Mouse (Mus musculus): ENCODE measurements at regions not wholly inside any gene's neighbourhood (a gene's known extent, or its start where the extent isn't known, plus 50 kb on each side); places are given as distances from the start of the nearest gene placed in this dataset.

DNA sequence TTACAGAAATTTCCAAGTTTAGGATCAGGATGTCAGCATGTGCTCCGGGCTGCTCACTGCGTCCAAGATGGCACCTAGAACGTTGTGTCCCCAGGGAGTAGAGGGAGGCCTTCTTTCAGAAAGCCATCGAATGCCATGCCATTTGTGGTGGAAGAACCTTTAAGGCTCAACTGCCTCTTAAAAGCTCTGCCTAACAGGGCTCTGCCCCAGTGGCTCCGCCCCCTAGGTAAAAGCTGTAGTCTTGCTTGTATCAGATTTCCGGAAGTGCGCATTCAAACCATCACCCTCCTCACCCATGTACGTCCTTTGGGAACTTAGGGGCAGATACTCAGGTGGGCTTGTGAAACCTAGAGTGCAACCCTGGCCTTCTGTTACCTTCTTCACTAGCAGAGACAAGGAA, 54.0 kb upstream of the Psmd7 start:
- DNase-seq (ENCODE audit: low spot score), result no peak

DNA sequence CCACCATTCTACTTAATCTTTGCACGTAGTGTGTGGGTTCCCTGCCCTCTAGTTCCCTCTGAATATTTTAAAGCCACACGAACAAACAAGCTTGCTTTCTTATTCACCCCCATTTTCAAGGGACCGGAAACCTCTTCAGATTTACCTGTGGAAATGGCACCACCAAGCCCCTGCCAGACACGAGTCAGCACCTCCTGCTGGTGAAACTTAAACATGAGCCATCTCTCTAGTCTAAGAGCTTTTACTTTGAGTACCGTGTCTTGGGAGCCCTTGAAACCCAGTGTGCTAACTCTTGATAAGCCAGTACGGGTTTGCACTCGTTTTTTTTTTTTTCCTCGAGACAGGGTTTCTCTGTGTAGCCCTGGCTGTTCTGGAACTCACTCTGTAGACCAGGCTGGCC, 59.7 kb upstream of the Psmd7 start:
- no peak for DNase-seq (ENCODE audit: low spot score)

DNA sequence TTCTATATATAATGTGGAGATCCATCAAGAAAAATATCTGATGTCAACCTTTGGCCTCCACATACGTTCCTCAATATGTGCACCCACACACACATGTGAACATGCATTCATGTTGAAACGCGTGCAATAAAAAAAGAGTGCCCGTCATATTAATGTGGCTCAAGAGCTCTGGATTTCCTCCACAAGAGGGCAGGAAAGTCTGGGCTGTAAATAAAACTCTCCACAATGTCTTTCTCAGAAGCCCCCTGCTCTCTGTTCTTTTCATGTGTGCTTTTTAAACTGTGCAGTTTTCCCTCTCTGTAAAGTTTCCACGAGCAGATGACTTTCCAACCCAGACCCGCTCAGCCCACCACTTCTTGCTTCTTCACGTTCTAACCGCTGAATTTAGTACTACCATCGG, 62.0 kb upstream of the Psmd7 start:
- no peak for DNase-seq (ENCODE audit: low spot score)

DNA sequence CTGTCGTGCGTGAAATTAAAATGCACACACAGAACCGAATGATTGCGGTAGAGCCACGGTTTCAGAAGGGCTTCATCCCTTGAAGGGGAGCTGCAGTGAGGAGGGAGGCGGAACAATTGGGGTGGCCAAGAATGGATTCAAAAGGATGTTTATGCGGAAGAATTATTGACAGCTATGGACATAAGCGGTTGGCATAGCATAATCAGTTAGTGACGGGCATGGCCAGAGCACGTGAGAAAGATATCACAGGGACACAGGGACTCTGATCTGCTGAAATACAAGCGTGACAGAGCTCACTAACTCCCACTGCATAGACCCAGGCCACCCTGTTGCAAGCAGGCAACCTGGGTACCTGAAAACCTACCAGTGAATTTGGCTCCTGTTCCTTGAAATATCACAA, 63.2 kb upstream of the Psmd7 start:
- no peak for DNase-seq (ENCODE audit: low spot score)

DNA sequence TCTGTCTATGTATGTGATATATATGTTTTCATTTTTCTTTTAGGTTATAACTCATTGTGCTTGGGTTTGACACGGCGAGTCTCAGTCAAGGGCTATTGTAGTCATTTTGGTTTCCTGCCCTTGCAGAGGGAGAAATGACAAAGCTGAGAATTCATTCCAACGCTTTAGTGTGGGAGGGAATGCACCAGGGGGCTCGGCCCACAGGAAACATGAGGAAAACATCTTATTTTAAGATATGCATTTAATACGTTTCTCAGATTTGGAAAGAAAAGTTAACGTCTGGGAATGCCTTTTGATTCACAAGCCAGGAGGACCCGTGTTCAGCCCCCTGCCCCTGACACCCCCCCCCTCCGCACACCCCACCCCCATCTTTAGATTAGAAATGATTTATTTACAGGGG, 64.0 kb upstream of the Psmd7 start:
- no peak for DNase-seq (ENCODE audit: low spot score)

DNA sequence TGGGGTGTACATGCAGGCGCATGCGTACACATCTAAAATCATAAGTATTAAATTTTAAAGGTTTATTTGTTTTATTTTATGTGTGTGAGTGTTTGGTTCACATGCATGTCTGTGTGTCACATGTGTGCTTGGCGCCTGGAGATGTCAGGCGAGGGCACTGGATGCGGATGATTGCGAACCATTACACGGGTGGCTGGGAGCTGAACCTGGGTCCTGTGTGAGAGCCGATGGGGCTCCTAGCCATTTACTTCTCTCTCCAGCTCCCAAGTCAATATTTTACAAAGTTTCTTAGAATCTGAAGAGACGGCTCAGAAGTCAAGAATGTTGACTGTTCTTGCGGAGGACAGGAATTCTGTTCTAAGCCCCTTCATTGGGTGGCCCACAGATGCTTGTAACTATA, 65.4 kb upstream of the Psmd7 start:
- DNase-seq (ENCODE audit: low spot score), result no peak

DNA sequence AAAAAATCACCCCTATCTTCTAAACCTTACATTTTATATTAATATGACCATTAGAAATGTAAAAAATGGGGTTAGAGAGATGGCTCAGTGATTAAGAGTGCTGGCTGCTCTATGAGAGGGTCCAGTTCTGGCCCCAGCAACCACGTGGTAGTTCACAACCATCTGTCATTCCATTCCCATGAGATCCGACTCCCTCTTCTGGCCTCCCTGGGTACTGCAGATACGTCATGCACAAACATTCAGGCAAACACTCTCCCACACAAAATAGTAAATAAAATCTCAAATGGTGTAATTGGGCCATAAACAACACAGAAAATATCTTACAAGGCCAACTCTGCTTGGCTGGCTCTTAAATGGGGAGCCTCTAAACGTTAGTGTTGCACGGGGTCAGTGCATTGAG, 68.4 kb upstream of the Psmd7 start:
- no peak for DNase-seq (ENCODE audit: low spot score)

DNA sequence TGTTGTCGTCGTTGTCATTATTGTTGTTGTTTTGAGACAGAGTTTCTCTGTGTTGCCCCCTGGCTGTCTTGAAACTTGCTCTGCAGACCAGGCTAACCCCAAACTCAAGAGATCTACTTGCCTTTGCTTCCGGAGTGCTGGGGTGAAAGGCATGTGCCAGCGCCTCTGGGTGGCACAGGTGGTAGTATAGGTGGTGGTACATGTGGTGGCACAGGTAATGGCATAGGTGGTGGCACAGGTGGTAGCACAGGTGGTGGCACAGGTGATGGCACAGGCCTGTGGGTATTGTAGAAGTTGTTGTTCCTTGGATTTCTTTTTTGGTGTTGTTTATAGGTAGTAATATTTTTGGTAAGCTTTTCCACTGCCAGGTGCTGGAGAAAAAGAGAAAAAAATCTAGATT, 69.5 kb upstream of the Psmd7 start:
- no peak for DNase-seq (ENCODE audit: low spot score)

DNA sequence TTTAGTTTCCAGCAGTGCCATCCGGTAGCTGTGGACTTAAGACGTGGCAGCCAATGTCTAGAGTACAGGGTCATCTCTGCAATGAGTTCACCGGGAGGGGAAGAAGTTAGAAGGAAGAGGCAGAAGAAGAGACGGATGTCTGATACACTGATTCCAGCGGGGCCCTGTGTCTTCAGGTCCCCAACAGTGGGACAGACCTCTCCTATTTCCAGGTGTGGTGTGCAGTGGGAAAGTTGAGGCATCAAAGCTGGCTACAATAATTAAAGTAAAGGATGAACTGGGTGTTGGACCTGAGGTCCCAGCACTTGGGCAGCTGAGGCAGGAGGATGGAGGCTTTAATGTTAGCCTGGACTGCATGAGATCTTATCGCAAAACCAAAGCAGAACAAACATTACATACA, 70.1 kb upstream of the Psmd7 start:
- DNase-seq (ENCODE audit: low spot score), result no peak

DNA sequence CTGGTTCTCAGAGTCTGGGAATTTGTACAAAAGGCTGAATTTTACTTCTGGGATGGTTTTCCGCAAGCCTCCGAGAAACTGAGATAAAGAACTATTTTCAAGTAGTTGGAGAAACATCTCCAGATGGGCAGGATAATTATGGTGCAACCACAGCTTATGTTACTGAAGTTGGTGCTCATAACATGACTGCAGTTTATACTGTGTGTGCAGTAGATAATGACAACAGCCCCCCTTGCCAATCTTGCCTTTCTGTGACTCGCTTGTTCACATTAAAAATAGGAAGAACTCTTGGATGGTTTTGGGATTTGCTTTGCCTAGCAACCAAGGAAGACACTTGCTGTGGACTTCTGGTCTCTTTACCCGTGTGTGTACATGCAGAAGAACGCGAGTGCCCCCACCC, 72.4 kb upstream of the Psmd7 start:
- DNase-seq (ENCODE audit: low spot score), result no peak

DNA sequence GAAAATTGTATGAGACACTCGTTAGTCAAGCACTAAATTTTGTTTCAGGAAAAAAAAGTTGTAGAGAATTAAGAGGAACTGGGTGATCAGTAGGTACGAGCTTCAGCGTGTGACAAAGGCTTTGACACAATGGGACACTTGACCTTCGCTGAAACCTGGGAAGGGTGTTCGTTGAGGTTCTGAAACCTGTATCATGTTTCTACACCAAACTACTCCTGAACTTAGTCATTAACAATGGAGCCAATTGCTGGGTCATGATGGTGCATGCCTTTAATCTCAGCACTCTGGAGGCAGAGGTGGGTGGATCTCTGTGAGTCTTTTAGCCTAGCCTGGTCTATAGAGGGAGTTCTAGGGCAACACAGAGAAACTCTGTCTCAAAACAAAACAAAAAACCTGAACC, 81.3 kb upstream of the Psmd7 start:
- no peak for DNase-seq (ENCODE audit: low spot score)

DNA sequence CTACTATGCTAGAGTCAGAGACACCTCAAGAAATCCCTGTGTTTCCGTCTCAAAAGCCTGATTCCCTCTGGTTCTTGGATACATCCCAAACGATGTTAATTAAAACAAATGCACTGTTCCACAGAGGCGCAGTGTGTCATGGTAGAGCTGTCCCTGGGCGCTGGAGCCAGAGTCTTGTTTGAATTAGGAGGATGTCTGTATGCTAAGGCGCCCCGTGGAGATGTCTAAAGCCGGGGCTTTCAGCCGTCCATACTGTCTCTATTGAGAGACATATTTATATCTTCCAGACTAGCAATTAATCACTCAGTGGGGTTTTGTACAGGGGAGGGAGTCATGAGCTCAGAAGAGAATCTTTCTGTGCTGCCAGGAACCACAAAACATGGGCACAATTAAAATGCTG, 83.2 kb upstream of the Psmd7 start:
- DNase-seq (ENCODE audit: low spot score), result no peak

DNA sequence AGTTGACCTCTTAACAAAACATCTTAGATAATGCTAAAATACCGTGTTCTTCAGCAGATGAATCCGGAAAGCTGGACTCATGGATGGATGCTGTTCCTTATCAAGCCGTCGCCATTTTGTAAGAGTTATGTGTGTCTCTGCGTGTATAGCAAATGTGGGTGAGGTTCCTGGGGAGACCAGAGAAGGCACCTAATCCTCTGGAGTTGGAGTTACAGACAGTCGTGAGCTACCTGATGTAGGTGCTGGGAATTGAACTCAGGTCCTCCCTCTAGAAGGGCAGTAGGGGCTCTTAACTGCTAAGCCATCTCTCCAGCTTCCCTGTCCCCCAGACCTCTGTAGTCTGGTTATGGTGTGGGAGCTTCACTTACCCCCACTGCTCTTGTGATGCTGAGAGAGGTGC, 84.4 kb upstream of the Psmd7 start:
- DNase-seq (ENCODE audit: low spot score), result no peak

DNA sequence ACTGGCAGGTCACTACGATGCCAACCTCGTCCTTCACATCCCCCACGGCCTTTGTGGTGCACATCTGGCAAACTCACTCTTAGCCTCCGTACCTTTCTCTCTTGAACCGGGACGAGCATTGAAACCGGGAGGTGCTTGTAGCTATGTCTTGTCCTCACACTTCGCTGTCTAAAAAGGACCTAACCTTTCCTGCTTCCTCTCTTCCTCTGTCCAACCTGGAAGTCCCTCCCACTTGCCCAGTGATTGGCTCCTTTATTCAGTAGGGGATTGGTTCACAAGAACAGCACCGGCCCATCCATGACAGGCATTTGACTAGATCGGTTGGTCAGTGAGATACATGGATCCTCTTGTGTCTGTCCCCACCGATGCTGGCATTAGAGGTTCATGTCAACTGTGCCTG, 93.8 kb upstream of the Psmd7 start:
- DNase-seq (ENCODE audit: low spot score), result no peak

DNA sequence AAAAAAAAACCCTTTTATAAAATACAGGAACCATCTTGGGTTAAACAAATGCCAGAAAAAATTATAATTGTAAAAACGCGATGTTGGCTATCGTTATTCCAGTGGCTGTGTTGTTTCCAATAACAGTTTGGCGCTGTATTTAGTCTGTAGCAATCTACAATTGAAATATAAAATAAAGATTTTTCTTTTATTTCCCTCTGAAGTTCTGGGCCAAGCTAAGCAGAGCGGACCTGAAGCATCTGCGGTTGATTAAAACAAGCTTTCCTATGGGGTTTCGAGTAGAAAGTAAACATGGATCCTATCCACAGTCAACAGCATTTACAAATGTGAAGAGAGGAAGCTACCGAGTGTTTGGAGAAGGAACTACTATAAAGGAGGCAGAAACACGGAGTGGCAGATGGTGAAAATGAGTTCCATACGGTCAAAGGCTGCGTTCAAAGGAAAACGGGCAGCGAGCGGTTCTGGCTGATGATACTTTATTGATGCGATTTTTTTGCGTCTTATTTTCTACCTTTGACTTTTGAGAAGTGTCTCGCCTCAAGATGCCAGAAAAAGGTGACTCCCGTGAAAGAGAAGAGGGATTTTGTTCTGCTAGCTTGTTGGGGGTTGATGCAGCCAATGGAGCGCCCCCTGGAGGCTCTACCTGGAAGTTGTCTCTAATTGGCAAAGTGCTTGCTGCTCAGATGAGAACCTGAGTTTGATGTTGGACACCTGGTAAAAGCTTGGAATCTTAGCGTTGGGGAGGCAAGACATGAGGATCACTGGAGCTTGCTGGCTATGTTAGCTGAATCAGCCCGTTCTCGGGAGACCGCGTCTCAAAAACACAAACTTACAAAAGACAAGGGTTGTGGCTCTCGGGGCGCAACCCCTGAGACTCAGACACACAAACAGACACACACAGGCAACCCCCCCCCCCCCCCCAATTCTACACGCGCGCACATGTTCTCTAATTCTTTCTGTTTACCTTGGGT, 96.7 kb upstream of the Psmd7 start:
- DNase-seq (ENCODE audit: low spot score), result peak; percentile 1

DNA sequence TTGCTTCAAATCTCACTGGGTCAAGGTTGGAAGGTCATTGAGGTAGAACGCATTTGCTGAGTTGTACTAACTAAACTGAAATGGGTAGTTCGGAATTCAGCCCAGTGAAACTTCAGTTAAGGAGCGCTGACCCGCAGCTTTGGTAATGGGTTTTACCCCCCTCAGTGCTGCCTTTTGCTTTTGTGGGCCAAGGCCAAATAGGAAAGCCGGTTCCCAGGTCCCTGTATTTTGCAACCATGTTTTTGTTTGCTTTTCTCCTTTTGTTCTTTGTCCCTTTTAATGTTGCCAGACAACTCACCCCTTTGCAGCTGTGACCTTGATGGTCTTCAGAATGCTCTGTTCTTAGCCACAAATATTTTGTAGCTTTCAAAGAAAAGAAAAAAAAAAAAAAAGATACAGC, 98.7 kb upstream of the Psmd7 start:
- DNase-seq (ENCODE audit: low spot score), result no peak

DNA sequence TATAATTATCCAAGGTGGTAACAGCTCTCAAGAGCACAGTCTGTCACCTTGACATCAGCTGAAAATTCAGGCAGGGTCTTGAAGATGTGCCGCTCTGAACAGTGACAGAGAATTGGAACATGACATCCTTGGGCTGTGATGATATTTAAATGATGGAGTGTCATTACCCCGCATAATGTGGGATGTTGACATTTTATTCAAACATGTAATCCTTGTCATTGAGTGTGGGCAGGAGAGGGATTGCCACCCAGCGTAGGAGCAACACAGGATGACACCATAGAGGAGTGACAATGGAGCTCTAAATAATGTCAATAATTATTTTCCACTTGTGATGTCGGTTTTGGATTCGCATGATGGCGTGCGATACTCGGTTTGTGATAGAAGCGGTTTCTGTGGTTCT, 99.3 kb upstream of the Psmd7 start:
- no peak for DNase-seq (ENCODE audit: low spot score)

DNA sequence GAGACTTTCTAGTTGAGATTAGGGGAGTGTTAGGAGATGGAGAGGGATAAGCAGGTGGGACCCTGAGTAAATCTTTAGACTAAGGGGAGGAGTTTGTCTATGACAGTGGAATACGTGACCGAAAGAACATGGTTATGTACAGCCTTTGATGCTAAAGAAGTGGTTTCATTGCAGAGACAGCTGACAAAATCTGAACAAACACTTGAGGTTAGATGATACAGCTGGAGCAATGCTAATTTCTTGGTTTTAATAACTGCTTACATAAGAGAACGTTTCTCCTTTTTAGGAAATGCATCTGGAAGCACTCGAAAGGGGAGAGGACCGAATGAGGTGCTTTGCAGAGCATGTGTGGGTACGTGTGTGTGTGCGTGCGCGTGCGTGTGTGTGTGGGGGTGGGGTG, 100.8 kb upstream of the Psmd7 start:
- DNase-seq (ENCODE audit: low spot score), result no peak

DNA sequence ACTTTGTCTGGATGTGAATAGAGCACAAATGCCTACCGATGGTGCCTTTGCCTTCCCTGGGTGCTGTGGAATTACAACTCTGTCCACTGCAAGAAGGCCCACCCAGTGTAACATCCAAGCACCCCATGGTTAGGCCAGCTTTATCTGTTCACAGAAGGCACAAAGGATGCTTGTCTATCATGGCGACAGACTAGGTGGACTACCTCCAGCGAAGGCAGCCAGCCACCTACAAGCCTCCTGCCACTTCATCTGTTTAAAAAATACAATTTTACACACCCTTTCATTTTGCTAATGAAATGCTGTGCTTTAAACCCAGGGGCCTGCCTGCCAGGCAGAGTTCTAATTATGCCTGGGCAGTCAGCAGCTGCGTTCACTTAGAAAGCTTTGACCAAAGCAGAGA, 103.0 kb upstream of the Psmd7 start:
- no peak for DNase-seq (ENCODE audit: low spot score)

DNA sequence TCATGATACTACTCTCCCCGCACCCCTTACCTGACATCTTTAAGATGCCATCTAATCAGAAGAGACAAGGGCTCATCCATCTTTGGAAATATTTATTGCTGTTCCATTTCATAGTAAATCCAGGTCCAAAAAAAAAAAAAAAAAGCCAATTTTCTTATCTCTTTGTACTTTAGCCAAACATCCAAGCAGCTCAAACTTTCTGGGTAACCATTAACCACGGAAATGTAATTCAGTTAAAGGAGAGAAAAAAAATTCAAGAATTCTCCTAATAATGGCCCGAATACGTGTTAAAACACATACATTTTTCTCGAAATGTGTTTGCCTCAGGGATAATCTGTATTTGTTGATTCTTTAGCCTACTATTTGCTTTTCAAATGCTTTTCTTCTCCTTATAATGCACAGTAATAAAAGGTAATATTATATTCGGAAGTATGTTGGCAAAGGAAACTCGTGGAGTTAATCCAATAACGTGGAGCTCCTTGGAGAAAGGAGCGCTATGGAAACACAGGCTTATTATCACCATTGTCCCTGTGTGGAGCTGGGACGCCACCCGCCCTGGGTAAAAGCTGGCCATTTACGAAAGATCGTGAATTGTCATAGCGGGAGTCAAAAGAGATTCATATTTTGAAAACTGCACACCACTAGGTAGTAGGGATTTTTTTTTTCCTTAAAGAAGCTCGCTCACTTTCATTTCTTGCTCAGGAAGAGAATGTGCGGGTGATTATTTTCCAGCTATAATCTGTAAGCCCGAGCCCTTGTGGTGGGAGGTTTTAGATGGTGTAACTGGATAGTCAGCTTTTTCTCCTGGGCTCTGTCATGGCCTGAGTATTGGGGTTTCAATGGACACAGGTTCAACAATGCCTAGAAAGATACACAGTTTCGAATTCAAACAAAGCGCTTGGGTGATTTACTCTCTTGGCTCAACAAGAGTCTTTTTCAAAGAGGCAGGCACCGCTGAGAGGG, 108.4 kb upstream of the Psmd7 start:
- no peak for DNase-seq (ENCODE audit: low spot score)

DNA sequence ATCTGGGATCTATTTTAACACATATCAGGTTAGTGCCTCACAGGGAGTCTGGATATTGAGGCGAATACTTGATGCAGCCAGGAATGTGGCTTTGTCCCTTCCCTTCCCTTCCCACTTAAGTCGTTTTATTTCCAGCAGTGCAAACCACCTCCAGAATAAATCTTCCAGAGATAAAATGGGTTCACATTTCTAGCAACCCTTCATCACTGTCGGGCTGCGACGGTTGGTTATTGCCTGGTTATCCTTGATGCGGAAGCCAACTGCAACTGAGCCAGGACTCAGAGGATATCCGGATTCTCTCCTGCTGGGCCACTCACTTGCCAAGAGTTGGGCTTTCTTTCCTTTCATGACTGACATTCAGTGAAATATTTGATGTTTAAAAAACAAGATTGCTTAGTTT, 111.0 kb upstream of the Psmd7 start:
- no peak for DNase-seq (ENCODE audit: low spot score)

DNA sequence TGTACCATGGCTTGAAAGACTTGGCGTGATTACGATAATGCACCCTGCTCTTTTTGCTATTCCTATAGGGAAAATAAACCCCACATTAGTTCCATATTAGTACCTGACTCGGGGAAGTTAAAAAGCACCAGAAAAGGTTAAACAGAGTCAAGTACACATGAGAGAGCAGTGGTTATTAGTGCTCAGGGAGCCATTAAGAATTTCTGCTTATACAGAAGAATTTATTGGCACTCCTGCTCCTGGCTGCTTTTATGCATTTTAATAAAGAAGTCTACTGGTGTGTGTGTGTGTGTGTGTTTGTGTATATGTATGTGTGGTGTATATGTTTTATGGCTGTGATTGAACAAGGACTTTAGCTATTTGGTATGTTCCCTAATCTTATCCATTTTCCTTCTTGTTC, 111.5 kb upstream of the Psmd7 start:
- no peak for DNase-seq (ENCODE audit: low spot score)

DNA sequence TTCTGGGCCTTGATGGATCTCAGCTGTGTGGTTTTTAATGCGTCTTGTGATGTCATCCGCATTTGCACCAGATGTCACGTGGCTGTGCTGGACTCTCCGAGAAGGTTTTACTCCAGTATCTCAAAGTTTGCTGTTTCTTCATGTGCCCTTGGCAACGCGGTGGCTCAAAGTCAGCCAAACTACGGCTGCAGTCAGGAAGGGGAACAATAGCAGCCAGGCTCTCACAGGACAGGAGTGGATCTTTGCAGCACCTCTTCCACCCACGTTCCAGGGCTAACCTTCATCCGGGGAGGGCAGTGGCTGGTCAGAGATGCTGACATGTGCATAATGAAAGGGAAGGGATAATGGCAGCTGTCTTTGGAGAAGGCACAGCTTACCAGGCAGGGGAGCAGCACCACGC, 127.6 kb upstream of the Psmd7 start:
- no peak for DNase-seq (ENCODE audit: low spot score)

All from ovary, postnatal 10 days (tissue).